11 mouse cellular contexts compared by ENCODE assay signal in the genomic region with DNA sequence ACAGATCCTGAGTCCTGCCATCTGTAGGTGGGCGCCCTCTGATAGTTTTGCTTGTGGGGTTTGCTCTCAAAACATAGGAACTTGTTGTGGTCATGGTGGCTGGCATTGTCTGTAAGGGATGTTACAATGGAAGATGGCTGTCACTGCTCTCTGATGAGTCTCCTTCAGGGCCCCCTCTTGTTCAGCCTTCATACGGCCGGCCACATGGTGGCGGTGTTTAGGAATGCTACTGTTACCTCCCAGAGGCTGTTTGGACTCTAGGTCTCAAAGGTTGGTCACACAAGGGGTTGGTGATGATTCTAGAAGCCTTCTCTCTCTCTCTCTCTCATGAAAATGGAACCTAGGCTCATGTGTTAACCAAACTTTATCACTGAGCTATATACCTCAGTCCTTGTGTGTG.
DNase-seq lines count a peak whose midpoint lies in the region; ATAC-seq and TF ChIP-seq lines count a peak whose summit lies in the region.
"Had no signal": no experiment of that assay in that cellular context is flagged by ENCODE, and none has a peak within 500 bp of the region (broad histone marks: within the 10 kb centered on the region; RNA-seq: fewer than 3 reads in every experiment).

No protein-coding gene starts in this region.

- WGBS in heart, adult 2 months: 91% methylated on average over 4 of the region's 4 CpGs
- WGBS in lung, embryonic 14.5 days: 85% methylated on average over 4 of the region's 4 CpGs
- WGBS in forebrain, embryonic 11.5 days: 88% methylated on average over 4 of the region's 4 CpGs

- H3K4me1 ChIP-seq in heart, adult 2 months (ENCODE audit: control insufficient read depth, insufficient read depth, low read length): peaks cover 5% of the 10 kb centered on the region
- peaks cover 6% of the 10 kb centered on the region for H3K4me1 ChIP-seq in lung, embryonic 14.5 days (ENCODE audit: insufficient read depth)
- H3K4me1 ChIP-seq in cortical plate, adult 2 months (ENCODE audit: control insufficient read depth, insufficient read depth, low read length): no peaks in the 10 kb centered on the region
- H3K4me1 ChIP-seq in forebrain, embryonic 11.5 days (replicated peaks; ENCODE audit: control insufficient read depth, insufficient read depth, low read length): peaks cover 11% of the 10 kb centered on the region; the same call in 1 of the 2 replicates

- no peaks in the 10 kb centered on the region for H3K79me2 ChIP-seq in heart, adult 2 months (replicated peaks; ENCODE audit: control insufficient read depth, insufficient read depth, low read length)

- TF ChIP-seq CTCF in heart, adult 2 months (IDR thresholded peaks at IDR 0.05): peak; percentile 44
- TF ChIP-seq CTCF in lung, embryonic 14.5 days (IDR thresholded peaks at IDR 0.05; ENCODE audit: low read depth): peak; percentile 44
- TF ChIP-seq CTCF in cortical plate, adult 2 months (IDR thresholded peaks at IDR 0.05; ENCODE audit: extremely low read depth, insufficient read depth, low read length): 0 out of 2 replicates have a peak, but pooled peaks have one; percentile 2

- no peak for ATAC-seq in lung, embryonic 14.5 days (ENCODE audit: insufficient read depth)
- no peak for ATAC-seq in forebrain, embryonic 11.5 days (replicated peaks; ENCODE audit: low FRiP score)
- ATAC-seq in monocyte, adult 5-6 weeks (replicated peaks; ENCODE audit: insufficient number of reproducible peaks, low FRiP score, low TSS enrichment, poor library complexity, severe bottlenecking): no peak
- ATAC-seq: Patski had no signal

- TF ChIP-seq EP300 in heart, adult 2 months (IDR thresholded peaks at IDR 0.05; ENCODE audit: insufficient read depth, low read depth, low read length): no peak

- no peak for DNase-seq in heart, adult 2 months
- DNase-seq in heart, postnatal 25 days (ENCODE audit: low spot score): no peak
- DNase-seq in lung, embryonic 14.5 days: peak; percentile 46
- DNase-seq in lung, adult 18-20 months: no peak
- DNase-seq in thymus, postnatal 25 days: peak; percentile 47
- DNase-seq in forebrain, embryonic 11.5 days (ENCODE audit: low spot score): no peak
- DNase-seq: cerebellum, adult 18-20 months had no signal

- no peak overlapping the region for H3K9ac ChIP-seq in heart, adult 2 months (ENCODE audit: low read depth, low read length)
- H3K9ac ChIP-seq in lung, embryonic 14.5 days: no peak overlapping the region
- no peak overlapping the region for H3K9ac ChIP-seq in forebrain, embryonic 11.5 days (ENCODE audit: low read length)
- H3K9ac ChIP-seq: liver, embryonic 15.5 days had no signal

- no peak for TF ChIP-seq POLR2A in heart, adult 2 months (IDR thresholded peaks at IDR 0.05; ENCODE audit: insufficient read depth, low read depth, low read length)
- no peak for TF ChIP-seq POLR2A in cortical plate, adult 2 months (IDR thresholded peaks at IDR 0.05; ENCODE audit: extremely low read depth, insufficient read depth, low read length)

- H3K36me3 ChIP-seq in heart, adult 2 months (ENCODE audit: control insufficient read depth, insufficient read depth, low read length): no peaks in the 10 kb centered on the region
- H3K36me3 ChIP-seq in lung, embryonic 14.5 days (ENCODE audit: insufficient read depth): no peaks in the 10 kb centered on the region
- no peaks in the 10 kb centered on the region for H3K36me3 ChIP-seq in forebrain, embryonic 11.5 days (ENCODE audit: control insufficient read depth, insufficient read depth, low read length)
- H3K36me3 ChIP-seq: liver, embryonic 15.5 days had no signal

- H3K27ac ChIP-seq in heart, adult 2 months: no peak overlapping the region
- H3K27ac ChIP-seq in lung, embryonic 14.5 days (ENCODE audit: low read depth): no peak overlapping the region
- no peak overlapping the region for H3K27ac ChIP-seq in cortical plate, adult 2 months (ENCODE audit: insufficient read depth, low read length)
- no peak overlapping the region for H3K27ac ChIP-seq in forebrain, embryonic 11.5 days (ENCODE audit: low read depth, low read length)
- H3K27ac ChIP-seq: liver, embryonic 15.5 days had no signal

- intact Hi-C loops in heart, adult 2 months (cut with DNase I): no loop called here
- intact Hi-C loops in heart, postnatal 25 days (cut with DNase I): loop anchor here (5.0 kb wide), 1 partner anchor 225 kb away; no protein-coding TSS in a partner anchor

- no peak overlapping the region for H3K4me3 ChIP-seq in heart, adult 2 months
- H3K4me3 ChIP-seq in lung, embryonic 14.5 days (ENCODE audit: low read depth, low read length): no peak overlapping the region
- H3K4me3 ChIP-seq in cortical plate, adult 2 months (ENCODE audit: insufficient read depth, low read length): no peak overlapping the region
- no peak overlapping the region for H3K4me3 ChIP-seq in forebrain, embryonic 11.5 days (ENCODE audit: low read depth, low read length)
- H3K4me3 ChIP-seq: liver, embryonic 15.5 days had no signal

- no peak overlapping the region for H3K4me2 ChIP-seq in lung, embryonic 14.5 days
- H3K4me2 ChIP-seq in forebrain, embryonic 11.5 days (ENCODE audit: low read depth, low read length, severe bottlenecking): no peak overlapping the region
- H3K4me2 ChIP-seq: liver, embryonic 15.5 days had no signal

- no peaks in the 10 kb centered on the region for H3K27me3 ChIP-seq in heart, adult 2 months (ENCODE audit: control insufficient read depth, insufficient read depth, low read length)
- no peaks in the 10 kb centered on the region for H3K27me3 ChIP-seq in lung, embryonic 14.5 days (ENCODE audit: insufficient read depth, low read length)
- H3K27me3 ChIP-seq in forebrain, embryonic 11.5 days (ENCODE audit: control insufficient read depth, insufficient read depth, low read length): no peaks in the 10 kb centered on the region
- H3K27me3 ChIP-seq: liver, embryonic 15.5 days; Patski had no signal

- H3K9me3 ChIP-seq in lung, embryonic 14.5 days (ENCODE audit: low read depth, low read length): no peaks in the 10 kb centered on the region
- H3K9me3 ChIP-seq in forebrain, embryonic 11.5 days (ENCODE audit: control insufficient read depth, low read length): no peaks in the 10 kb centered on the region
- H3K9me3 ChIP-seq: liver, embryonic 15.5 days had no signal

Comparison
In these comparisons a context has a peak if more than half of its experiments do, and no peak if none do; other contexts are left out.
1. DNase-seq: peak in lung, embryonic 14.5 days (single experiment) and thymus, postnatal 25 days (single experiment); none in heart, adult 2 months (0 of 2), heart, postnatal 25 days (single experiment), lung, adult 18-20 months (0 of 2) and forebrain, embryonic 11.5 days (single experiment).
2. Peak in every context shown above with its lines, with median percentiles within 50 percentile points of each other: CTCF ChIP-seq.